Mouse (Mus musculus): ENCODE measurements around the gene Kcng3.

DNA sequence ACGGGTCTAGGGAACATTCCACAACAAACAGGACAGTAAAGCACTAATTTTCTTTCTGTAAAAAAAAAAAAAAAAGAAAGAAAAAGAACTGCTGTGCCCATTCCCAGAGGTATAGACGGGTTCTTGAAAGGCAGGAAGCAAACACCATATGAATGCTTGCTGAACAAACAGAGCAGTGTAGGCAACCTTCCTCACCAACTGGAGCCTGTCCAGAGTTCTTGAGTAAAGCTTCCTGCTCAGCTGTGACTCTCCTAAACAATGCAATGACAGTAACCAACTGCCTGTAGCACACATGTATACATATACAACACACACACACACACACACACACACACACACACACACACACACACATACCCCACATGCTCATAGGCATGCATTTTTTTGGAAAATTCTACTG, 49.1 kb downstream of the Kcng3 start:
- TF ChIP-seq CTCF (IDR thresholded peaks at IDR 0.05; ENCODE audit: control insufficient read depth, insufficient read depth, insufficient replicate concordance, low read depth, low read length) (no peak), POLR2A (IDR thresholded peaks at IDR 0.05; ENCODE audit: control insufficient read depth, low read depth, low read length) (no peak)

All from testis, adult 2 months (tissue).